Mouse (Mus musculus): ENCODE measurements around the gene Atp13a3. TPM values are rescaled to one million over a fixed set of nuclear protein-coding genes. Genes with fewer than 3 reads are reported as not detected.
"Not testable (repeated sequence)": the region's sequence is repeated elsewhere in the genome, so short reads cannot be mapped to it uniquely, and the experiment has no call there.

Atp13a3 gene
- polyA plus RNA-seq, 1 experiment from 2014 or later: 12.1 TPM

- Histone ChIP-seq H3K9me3 (replicated peaks) (no peaks in the 10 kb centered on the region), H3K27ac (no peak overlapping the region), H3K4me1 (peaks cover 26% of the 10 kb centered on the region), H3K4me3 (replicated peaks) (no peak overlapping the region), H3K36me3 (peaks cover 40% of the 10 kb centered on the region), H3K4me2 (no peak overlapping the region), H3K27me3 (no peaks in the 10 kb centered on the region), H3K9ac (no peak overlapping the region)
- 89% methylated on average over 1 of the region's 1 CpGs for WGBS
- ATAC-seq (replicated peaks; ENCODE audit: low FRiP score): no peak
Observed at GRCm38 (mm10) chr16:30385531-30385930, 20.2 kb downstream of the Atp13a3 start.

GRCm38 (mm10) chr16:30376237-30376636 lies 29.5 kb downstream of the Atp13a3 start:
- Histone ChIP-seq H3K4me3 (replicated peaks) (no peak overlapping the region), H3K9me3 (replicated peaks) (no peaks in the 10 kb centered on the region), H3K9ac (no peak overlapping the region), H3K36me3 (peaks cover 11% of the 10 kb centered on the region; the same call in 1 of the 2 replicates), H3K4me2 (no peak overlapping the region), H3K4me1 (no peaks in the 10 kb centered on the region), H3K27me3 (no peaks in the 10 kb centered on the region), H3K27ac (no peak overlapping the region)
- 89% methylated on average over 3 of the region's 3 CpGs for WGBS
- no peak for ATAC-seq (replicated peaks; ENCODE audit: low FRiP score)

- 91% methylated on average over 3 of the region's 3 CpGs for WGBS
- H3K27ac ChIP-seq: no peak overlapping the region
Observed at GRCm38 (mm10) chr16:30374927-30375326, 30.8 kb downstream of the Atp13a3 start.

GRCm38 (mm10) chr16:30374266-30374665 lies 31.5 kb downstream of the Atp13a3 start:
- Histone ChIP-seq H3K4me1 (no peaks in the 10 kb centered on the region), H3K9ac (no peak overlapping the region), H3K4me2 (no peak overlapping the region), H3K27me3 (no peaks in the 10 kb centered on the region), H3K4me3 (replicated peaks) (no peak overlapping the region), H3K27ac (no peak overlapping the region), H3K9me3 (replicated peaks) (no peaks in the 10 kb centered on the region), H3K36me3 (no peaks in the 10 kb centered on the region)
- no peak for ATAC-seq (replicated peaks; ENCODE audit: low FRiP score)
- 71% methylated on average over 3 of the region's 3 CpGs for WGBS

More at GRCm38 (mm10) chr16:30374927-30375326, 30.8 kb downstream of the Atp13a3 start:
- Histone ChIP-seq H3K36me3 (0 out of 2 replicates have a peak, but pooled peaks cover 2% of the 10 kb centered on the region), H3K4me1 (no peaks in the 10 kb centered on the region), H3K9me3 (replicated peaks) (no peaks in the 10 kb centered on the region), H3K27me3 (no peaks in the 10 kb centered on the region), H3K4me2 (no peak overlapping the region), H3K4me3 (replicated peaks) (no peak overlapping the region), H3K9ac (no peak overlapping the region)
- ATAC-seq (replicated peaks; ENCODE audit: low FRiP score): no peak

GRCm38 (mm10) chr16:30373286-30373685 lies 32.5 kb downstream of the Atp13a3 start:
- not testable (repeated sequence) for H3K4me1 ChIP-seq; ATAC-seq (replicated peaks; ENCODE audit: low FRiP score); H3K9me3 ChIP-seq (replicated peaks); H3K4me3 ChIP-seq (replicated peaks); H3K4me2 ChIP-seq; H3K27ac ChIP-seq; H3K9ac ChIP-seq; H3K27me3 ChIP-seq; H3K36me3 ChIP-seq
- 88% methylated on average over 4 of the region's 4 CpGs for WGBS

- WGBS: 79% methylated on average over 2 of the region's 2 CpGs
- H3K27me3 ChIP-seq: no peaks in the 10 kb centered on the region
- 0 out of 2 replicates have a peak, but pooled peaks cover 2% of the 10 kb centered on the region for H3K4me1 ChIP-seq
- H3K27ac ChIP-seq: no peak overlapping the region
- ATAC-seq (replicated peaks; ENCODE audit: low FRiP score): no peak
- H3K4me2 ChIP-seq: no peak overlapping the region
- H3K9ac ChIP-seq: no peak overlapping the region
- H3K4me3 ChIP-seq (replicated peaks): no peak overlapping the region
- no peaks in the 10 kb centered on the region for H3K9me3 ChIP-seq (replicated peaks)
- peaks cover 9% of the 10 kb centered on the region for H3K36me3 ChIP-seq
Observed at GRCm38 (mm10) chr16:30367395-30367794, 38.4 kb downstream of the Atp13a3 start.

GRCm38 (mm10) chr16:30364604-30365003 lies 41.2 kb downstream of the Atp13a3 start:
- H3K9ac ChIP-seq: no peak overlapping the region
- no peak for ATAC-seq (replicated peaks; ENCODE audit: low FRiP score)
- H3K27ac ChIP-seq: no peak overlapping the region
- H3K9me3 ChIP-seq (replicated peaks): no peaks in the 10 kb centered on the region
- no peaks in the 10 kb centered on the region for H3K27me3 ChIP-seq
- H3K4me3 ChIP-seq (replicated peaks): no peak overlapping the region
- H3K36me3 ChIP-seq: peaks cover 11% of the 10 kb centered on the region
- 0 out of 2 replicates have a peak, but pooled peaks cover 2% of the 10 kb centered on the region for H3K4me1 ChIP-seq
- WGBS: 90% methylated on average over 6 of the region's 6 CpGs
- no peak overlapping the region for H3K4me2 ChIP-seq

GRCm38 (mm10) chr16:30362528-30362927 lies 43.2 kb downstream of the Atp13a3 start:
- Histone ChIP-seq H3K4me3 (replicated peaks) (no peak overlapping the region), H3K36me3 (peaks cover 11% of the 10 kb centered on the region), H3K9me3 (replicated peaks) (no peaks in the 10 kb centered on the region), H3K9ac (no peak overlapping the region), H3K27ac (no peak overlapping the region), H3K4me2 (no peak overlapping the region), H3K27me3 (no peaks in the 10 kb centered on the region), H3K4me1 (no peaks in the 10 kb centered on the region)
- no peak for ATAC-seq (replicated peaks; ENCODE audit: low FRiP score)
- 81% methylated on average over 3 of the region's 3 CpGs for WGBS

- not testable (repeated sequence) for H3K9me3 ChIP-seq (replicated peaks)
- 90% methylated on average over 11 of the region's 11 CpGs for WGBS
Observed at GRCm38 (mm10) chr16:30353489-30353888, 52.3 kb downstream of the Atp13a3 start.

GRCm38 (mm10) chr16:30314236-30314635 lies 91.5 kb downstream of the Atp13a3 start:
- Histone ChIP-seq H3K9me3 (replicated peaks) (no peaks in the 10 kb centered on the region), H3K27me3 (peaks cover 29% of the 10 kb centered on the region), H3K9ac (no peak overlapping the region), H3K27ac (no peak overlapping the region), H3K4me1 (peaks cover 10% of the 10 kb centered on the region), H3K4me3 (replicated peaks) (no peak overlapping the region), H3K4me2 (no peak overlapping the region), H3K36me3 (peaks cover 29% of the 10 kb centered on the region)
- no peak for ATAC-seq (replicated peaks; ENCODE audit: low FRiP score)

More at GRCm38 (mm10) chr16:30353489-30353888, 52.3 kb downstream of the Atp13a3 start:
- H3K27ac ChIP-seq; ATAC-seq (replicated peaks; ENCODE audit: low FRiP score); H3K4me3 ChIP-seq (replicated peaks); H3K27me3 ChIP-seq; H3K9ac ChIP-seq; H3K4me2 ChIP-seq; H3K4me1 ChIP-seq: not testable (repeated sequence)
- peaks cover 57% of the 10 kb centered on the region for H3K36me3 ChIP-seq

GRCm38 (mm10) chr16:30310647-30311046 lies 95.1 kb downstream of the Atp13a3 start, which contains the start of gene Gp5:
TSS of gene Gp5 (minus strand) at chr16:30310779.
- H3K27ac ChIP-seq: no peak within 1 kb of the TSS
- no peak for ATAC-seq (replicated peaks; ENCODE audit: low FRiP score)
- 0 out of 2 replicates have a peak within 1 kb of the TSS, but pooled peaks have one; percentile 47 for H3K9ac ChIP-seq
- H3K4me3 ChIP-seq (replicated peaks): peak within 1 kb of the TSS; percentile 56
- H3K9me3 ChIP-seq (replicated peaks): no peaks in the 10 kb centered on the region
- peak within 1 kb of the TSS; percentile 99 for H3K4me2 ChIP-seq
- peaks cover 9% of the 10 kb centered on the region for H3K36me3 ChIP-seq
- H3K4me1 ChIP-seq: peaks cover 23% of the 10 kb centered on the region
- H3K27me3 ChIP-seq: peaks cover 65% of the 10 kb centered on the region

GRCm38 (mm10) chr16:30310171-30310515 lies 95.6 kb downstream of the Atp13a3 start:
- 55% methylated on average over 8 of the region's 8 CpGs for WGBS

More at GRCm38 (mm10) chr16:30310171-30310515, 95.6 kb downstream of the Atp13a3 start:
- peaks cover 23% of the 10 kb centered on the region for H3K4me1 ChIP-seq
- no peak overlapping the region for H3K4me2 ChIP-seq
- H3K4me3 ChIP-seq (replicated peaks): no peak overlapping the region
- no peaks in the 10 kb centered on the region for H3K9me3 ChIP-seq (replicated peaks)
- ATAC-seq (replicated peaks; ENCODE audit: low FRiP score): no peak
- no peak overlapping the region for H3K27ac ChIP-seq
- peaks cover 6% of the 10 kb centered on the region for H3K36me3 ChIP-seq
- peaks cover 68% of the 10 kb centered on the region for H3K27me3 ChIP-seq
- H3K9ac ChIP-seq: no peak overlapping the region
